Mouse (Mus musculus): ENCODE measurements around the gene Rps6kc1. TPM values are rescaled to one million over a fixed set of nuclear protein-coding genes. Genes with fewer than 3 reads are reported as not detected.
"Not testable (repeated sequence)": the region's sequence is repeated elsewhere in the genome, so short reads cannot be mapped to it uniquely, and the experiment has no call there.

The Rps6kc1 gene
- total RNA-seq (2022): 100 to 1,000 TPM; 112 to 133 (median 128) TPM

- DNase-seq (ENCODE audit: low spot score in 2 of 2): peak; percentile 73 to 84
These were observed at the start of gene Rps6kc1 for GRCm38 (mm10) chr1:190911415-190912123. Gene Rps6kc1, minus strand, starts transcription at chr1:190911770.

DNA sequence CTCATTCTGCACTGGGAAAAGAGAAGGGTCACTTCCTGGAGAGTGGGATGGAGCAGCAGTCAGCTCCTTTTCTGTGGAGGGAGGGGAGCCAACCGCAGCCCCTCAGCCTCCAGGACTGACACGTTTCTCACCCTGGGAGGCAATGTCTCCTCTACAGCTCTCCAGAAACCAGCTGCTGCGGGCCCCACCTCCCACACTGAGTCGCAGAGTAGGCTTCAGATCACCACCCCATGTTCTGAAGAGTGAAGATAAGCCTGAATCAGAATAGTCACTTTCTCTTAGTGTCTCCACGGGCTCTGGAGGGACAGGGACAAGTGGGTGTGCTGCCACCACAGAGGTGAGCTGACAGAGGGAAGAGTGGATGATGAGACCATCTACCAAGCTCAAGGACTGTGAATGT lies 47.3 kb upstream of the Rps6kc1 start:
- no peak for DNase-seq (ENCODE audit: low spot score in 2 of 2)

DNA sequence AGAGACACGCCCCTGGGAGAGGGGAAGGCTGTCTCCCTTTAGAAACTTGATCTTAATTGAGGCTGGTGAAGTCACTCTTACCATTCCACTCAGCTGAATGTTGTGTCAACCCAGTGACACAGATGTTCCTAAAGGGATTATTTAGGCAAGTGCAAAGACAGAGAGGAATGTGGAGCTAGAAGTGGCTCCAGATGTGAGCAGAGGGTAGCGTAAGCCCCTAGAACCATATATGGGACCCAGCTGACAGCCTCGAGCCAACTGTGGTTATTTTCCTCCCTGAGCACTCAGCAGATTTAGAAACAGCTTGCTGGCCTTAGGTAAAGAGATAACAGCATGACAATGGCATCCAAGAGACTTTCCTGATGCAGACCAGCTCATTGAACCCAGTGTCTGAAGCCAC lies 41.4 kb upstream of the Rps6kc1 start:
- DNase-seq (ENCODE audit: low spot score in 2 of 2): no peak

- no peak for DNase-seq (ENCODE audit: low spot score in 2 of 2)
These were observed 39.4 kb upstream of the Rps6kc1 start for GRCm38 (mm10) chr1:190951014-190951413.

DNA sequence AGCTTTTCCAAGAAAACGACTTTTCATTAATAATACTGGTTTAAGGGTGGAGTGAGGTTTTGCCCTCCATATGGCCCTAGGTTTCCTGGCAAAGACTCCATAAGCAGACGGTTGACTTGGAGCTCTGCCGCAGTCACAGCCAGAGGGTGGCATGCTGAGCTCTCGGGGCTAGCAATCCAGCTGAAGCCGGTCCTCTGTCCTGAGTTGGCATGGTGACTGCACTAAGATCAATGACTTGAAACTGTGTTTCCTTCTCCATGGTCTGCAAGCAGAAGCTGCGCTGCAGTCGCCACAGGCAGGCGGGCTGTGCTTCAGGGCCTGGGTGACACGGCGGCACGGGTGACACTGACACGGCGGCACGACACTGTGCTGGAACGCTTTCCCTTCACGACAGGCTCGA lies 37.3 kb upstream of the Rps6kc1 start:
- DNase-seq (ENCODE audit: low spot score in 2 of 2): no peak

GRCm38 (mm10) chr1:190948439-190948838 lies 36.9 kb upstream of the Rps6kc1 start:
- DNase-seq (ENCODE audit: low spot score in 2 of 2): no peak

DNA sequence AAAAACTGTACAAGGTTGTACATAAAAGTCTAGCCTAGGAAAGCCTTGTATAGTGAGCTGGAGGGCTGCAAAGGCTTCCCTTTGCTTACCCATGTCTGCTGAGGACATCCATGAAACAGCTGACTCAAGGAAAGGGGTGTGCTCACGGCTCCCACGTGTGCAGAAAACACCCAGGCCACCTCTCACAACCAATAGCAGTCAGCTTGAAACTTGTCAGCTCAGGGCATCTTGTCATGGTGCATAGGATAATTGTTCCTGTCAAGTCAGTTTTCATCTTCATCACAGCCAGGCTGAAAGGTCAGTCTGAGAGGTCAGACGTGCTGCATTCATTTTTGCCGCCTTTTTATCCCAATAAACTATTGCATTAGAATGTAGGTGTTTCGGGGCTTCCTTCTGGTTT lies 36.4 kb upstream of the Rps6kc1 start:
- DNase-seq (ENCODE audit: low spot score in 2 of 2): no peak

DNA sequence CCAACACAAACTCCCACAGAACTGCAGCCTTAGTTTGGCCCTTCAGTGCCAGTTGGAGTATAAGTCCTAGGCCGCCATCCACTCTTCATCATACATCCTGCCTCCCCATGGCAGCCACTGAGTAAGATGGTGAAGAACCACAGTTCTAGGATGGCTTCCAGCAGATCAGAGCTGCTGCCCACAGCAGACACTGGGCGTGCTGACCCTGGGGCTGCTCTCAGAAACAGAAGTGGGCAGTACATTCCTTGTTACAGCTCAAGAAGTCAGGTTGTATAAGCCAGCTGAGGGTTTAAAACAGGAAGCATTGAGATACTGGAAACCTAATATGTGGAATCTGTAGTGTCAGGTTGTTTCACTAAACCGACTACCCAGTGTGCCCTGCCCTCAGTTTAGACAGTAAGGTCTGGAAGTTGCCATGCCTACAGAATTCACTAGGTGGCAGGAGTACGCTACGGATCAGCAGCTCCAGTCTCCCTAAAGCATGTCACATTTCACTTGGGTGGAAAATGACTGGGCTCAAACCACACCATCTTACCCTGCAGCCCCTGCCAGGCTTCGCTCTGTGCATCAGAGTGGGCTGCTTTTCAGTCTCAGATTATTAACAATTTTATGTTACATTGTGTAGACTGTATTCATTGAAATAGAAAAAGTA lies 32.7 kb upstream of the Rps6kc1 start:
- peak in 1 of 2 experiments; percentile 61 for DNase-seq (ENCODE audit: low spot score in 2 of 2)

DNA sequence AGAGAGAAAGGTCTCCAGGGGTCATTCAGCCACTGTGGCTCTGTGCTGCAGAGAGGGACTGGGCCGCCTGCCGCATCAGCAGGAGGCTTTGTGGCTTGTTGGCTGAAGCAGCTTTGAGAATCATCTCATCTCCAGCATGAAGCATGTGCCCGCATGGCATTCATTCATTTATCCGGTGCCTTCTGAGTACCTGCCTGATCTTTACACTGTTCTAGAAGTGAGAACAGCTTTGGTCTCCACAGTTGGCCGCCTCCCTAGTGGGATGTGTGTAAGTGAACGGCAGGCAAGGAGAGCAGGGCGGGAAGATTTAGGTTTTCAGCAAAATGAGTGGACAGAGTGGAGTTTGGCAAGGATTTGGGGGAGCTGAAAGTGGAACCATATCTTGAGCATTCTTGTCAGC lies 28.2 kb upstream of the Rps6kc1 start:
- no peak for DNase-seq (ENCODE audit: low spot score in 2 of 2)

DNA sequence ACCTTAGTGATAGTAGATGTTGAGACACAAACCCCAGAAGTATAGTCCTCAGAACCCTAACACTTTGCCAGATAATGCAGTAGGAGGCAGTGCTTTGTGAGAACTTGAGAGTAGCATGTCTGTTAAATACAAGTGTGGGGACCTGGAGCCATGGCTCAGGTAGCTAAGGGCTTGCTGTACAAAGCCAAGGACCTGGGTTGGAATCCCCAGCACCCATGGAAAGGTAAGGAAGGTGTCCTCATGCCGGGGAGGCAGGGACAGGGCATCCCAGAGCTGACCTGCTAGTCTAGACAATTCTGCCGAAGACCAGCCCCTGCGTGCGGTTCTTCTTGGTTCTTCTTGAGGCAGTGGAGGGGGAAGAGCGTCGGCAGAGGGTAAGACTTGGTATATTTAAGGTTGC lies 18.6 kb upstream of the Rps6kc1 start:
- DNase-seq (ENCODE audit: low spot score in 2 of 2): no peak

DNA sequence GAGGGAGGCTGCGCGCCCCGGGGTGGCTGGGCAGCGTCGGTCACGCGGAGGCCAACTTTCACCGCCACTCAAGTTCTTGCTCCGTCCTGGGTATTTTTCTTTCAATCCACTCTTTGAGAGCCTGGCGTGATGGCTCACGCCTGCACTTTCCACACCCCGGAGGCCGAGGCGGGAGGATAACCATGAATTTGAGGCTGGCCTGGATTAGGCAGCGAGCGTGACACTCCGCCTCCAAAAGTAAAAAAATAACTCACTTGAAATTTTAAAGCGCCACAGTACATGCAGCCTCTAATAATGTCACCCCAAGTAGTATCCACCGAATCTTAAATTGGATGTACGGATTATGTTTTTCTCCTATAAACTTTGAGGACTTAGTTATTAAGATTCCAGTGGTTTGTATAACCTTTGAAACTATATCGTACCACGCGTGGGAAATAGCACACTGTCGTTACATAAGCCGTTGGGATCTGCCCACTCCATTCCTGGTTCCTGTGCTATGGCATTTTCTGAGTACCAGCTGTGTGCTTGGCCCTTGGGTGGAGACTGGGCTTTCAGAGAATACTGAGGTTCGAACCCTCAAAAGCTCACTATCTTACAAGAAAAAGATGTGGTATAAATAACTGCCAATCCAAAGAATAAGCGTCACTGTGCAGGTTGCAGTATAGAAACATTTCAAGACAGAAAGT lies 17.6 kb upstream of the Rps6kc1 start:
- peak; percentile 38 to 52 for DNase-seq (ENCODE audit: low spot score in 2 of 2)

DNA sequence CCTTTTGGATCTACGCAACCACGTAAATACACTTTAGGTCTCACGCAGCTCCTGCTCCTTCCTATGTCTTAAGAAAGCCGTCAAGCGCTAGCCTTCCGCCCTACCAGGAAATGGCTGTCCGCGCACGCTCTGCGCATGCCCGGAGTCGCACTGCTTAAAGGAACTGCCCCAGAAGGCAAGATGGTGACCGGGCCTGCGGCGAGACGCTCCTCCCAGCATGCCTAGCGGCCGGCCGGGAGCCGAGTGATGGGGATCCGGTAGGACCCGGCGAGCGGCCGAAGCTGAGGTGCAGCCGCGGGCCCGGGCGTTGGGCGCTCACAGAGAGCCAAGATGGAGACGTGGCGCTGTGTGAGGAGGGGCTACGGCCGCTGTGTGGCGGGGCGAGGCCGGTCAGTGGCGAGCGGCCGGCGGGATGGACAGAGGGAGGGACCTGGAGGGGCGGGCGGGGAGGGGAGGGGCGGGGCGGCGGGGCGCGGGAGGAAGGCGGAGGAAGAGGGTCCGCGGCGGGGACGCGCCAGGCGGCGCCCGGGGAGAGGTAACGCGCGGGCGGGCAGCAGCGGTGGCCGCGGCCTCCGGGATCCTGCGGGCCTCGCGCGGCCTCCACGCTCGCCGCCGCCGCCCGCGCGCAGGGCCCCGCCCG lies 16.9 kb upstream of the Rps6kc1 start:
- DNase-seq (ENCODE audit: low spot score in 2 of 2): peak; percentile 96 to 98

DNA sequence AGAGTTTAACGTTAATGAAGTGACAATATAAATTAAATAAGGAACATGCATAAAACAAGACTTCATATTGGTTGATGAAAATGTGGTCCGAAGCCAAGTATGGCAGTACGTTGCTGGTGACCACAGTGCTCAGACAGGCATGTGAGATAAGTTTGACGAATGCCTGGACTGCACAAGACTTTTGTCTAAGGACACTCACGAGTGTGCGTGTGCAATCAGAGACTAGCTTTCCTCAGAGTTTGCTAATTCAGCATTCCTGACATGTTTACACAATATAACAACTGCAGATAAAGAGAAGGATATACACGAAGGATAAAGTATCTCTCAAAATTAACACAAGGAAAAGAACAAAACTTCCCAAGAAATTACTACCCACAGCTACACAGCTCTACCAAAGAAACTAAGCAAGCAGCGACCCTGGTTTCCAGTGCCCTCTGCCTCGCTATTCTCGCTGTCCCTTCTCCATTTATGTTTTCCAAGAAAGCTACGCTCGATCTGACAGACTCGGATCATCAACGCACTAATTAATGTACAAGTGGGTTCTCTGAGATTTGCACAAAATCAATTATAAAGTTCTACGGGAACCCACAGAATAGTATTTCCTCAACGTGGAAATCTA lies 16.3 kb upstream of the Rps6kc1 start:
- no peak for DNase-seq (ENCODE audit: low spot score in 2 of 2)

- DNase-seq (ENCODE audit: low spot score in 2 of 2): no peak
These were observed 15.7 kb upstream of the Rps6kc1 start for GRCm38 (mm10) chr1:190927311-190927710.

DNA sequence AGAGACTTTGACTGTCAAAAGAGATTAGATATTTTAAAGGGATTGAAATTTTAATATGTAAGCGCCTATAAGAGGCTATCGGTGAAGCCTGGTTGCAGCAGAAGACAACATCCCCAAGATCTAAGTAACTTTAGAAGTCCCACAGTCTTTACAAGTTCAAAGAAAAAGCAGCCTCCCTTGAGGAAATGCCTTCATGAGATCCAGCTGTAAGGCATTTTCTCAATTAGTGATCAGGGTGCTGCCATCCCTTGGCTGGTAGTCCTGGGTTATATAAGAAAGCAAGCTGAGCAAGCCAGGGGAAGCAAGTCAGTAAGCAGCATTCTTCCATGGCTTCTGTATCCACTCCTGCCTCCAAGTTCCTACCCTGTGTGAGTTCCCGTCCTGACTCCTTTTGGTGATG lies 13.2 kb upstream of the Rps6kc1 start, which contains the start of gene Angel2:
Gene Angel2, plus strand, starts transcription at position 301 of the 400 bp plus-strand sequence.
- not testable (repeated sequence) for DNase-seq (ENCODE audit: low spot score in 2 of 2)

DNA sequence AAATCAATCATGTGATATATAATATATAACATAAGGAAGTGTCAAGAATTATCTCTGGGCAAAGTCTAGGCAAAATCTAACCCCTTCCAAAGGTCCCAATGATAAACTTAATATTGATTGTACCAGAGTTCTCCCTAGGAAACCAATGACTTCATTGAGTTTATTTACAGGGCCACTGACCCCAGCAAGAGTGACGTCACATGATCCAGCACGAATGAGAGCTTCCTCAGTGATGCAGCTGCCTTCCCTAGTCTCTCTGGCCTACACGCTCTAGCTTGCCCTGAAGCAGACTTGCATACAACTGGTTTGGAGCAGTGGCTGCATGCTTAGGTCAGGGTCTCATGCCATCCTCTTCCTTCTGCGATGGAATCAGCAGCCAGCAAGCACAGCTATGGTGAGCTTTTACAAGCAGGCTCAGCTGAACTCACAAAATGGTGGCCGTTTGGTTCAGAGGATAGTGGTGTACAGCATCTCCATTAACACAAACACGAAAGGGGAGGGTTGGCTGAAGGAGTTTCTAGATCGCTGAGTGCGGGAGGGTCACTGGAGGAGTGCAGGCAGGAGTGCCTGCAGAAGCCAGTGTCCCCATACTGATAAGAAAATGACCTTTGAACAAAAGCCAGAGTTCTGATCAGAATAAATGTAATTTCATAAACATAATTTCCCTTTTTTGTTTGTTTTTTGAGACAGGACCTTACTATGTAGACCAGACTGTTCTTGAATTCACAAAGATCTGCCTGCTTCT lies 8.3 kb upstream of the Rps6kc1 start:
- no peak for DNase-seq (ENCODE audit: low spot score in 2 of 2)

DNA sequence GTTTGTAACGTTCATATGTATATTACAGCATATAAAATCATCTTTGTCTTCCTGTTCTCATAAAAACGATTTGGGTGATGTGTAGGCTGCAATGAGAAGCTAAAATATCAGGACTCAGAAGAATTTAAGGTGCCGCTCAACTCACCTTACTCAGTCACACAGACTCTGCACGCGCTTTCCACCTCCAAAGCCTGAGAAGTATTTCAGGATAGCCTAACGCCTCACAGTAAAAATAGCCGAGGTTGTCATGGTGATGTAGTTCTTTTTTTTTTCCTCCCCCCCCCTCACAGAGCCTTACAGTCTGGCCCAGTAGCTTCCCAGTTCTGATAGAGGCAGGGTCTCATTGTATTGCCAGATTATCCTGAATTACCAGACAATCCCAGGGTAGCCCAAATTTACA lies 7.4 kb upstream of the Rps6kc1 start:
- peak in 1 of 2 experiments; percentile 79 for DNase-seq (ENCODE audit: low spot score in 2 of 2)

DNA sequence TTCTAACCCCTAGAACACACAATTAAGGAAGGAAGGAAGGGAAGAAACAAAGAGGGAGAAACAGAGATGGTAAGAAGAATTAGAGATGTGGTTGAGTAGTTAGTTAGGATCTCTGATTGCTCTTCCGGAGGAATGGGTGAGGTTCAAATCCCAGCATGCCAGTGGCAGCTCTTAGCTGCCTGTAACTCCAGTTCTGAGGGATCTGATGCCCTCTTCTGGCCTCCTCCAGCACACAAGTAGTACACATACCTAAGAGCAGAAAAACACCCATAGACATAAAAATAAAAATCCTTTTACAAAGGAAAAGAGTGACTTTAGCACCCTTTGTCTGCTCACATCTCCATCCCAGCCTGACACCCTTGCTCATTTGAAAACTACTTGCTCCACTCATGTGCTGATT lies 1.1 kb upstream of the Rps6kc1 start:
- DNase-seq (ENCODE audit: low spot score in 2 of 2): no peak

DNA sequence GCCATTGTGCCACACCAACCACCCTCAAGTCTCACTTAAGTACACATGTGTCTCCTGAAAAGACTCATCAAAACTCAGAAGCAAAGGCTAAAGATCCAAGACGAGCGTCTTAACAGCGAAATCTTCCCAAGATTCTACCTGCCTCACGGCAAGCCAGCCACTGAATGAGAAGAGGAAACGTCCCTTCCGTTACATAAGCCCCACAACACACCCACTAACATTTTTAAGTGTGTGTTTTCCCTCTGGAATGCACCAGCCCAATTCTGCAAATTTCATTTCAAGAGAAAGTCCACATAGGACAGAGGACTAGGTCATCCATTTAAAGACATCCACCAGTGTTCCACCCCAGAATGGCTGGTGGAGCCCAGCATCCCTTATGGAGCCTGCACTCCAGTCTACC lies 734 bp downstream of the Rps6kc1 start:
- peak in 1 of 2 experiments; percentile 21 for DNase-seq (ENCODE audit: low spot score in 2 of 2)

DNA sequence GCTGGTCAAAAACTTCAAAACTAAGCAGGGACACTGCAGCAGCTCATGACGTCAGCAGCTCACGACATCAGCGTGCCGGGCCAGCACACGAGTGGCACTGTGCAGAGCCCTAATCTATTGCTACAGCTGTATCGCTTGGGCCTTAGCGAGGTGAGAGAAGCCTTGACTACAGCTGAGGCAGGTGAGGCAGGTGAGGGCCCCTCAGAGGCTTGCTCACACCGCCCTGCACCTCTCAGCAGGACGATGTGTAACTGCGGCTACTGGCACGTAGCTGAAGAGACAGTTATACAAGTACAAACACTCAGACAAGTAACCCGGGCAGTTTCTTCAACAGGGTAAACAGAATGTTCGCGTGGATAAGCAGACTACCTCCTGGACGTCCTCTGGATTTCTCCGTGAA lies 6.9 kb downstream of the Rps6kc1 start:
- DNase-seq (ENCODE audit: low spot score in 2 of 2): no peak

DNA sequence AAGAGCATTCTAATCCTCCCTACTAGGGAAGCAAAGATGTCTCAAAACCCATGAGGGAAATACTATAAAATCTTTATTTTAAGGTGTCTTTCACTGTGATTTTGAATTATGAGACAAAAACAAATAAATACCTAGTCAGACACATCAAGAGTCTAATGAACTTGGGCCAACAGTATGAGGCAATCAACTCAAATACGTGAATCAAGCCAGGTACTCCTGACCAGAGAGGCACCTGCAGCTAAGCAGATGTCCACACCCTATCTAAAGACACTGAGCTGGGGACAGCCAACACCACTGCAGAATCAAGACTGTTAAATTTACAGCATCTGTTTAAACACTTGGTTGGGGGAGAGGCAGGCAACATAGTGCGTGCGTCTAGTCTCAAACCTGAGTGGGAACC lies 7.4 kb downstream of the Rps6kc1 start:
- no peak for DNase-seq (ENCODE audit: low spot score in 2 of 2)
